Mouse (Mus musculus): Measurements from ENCODE around the gene Fcgr1.

DNA sequence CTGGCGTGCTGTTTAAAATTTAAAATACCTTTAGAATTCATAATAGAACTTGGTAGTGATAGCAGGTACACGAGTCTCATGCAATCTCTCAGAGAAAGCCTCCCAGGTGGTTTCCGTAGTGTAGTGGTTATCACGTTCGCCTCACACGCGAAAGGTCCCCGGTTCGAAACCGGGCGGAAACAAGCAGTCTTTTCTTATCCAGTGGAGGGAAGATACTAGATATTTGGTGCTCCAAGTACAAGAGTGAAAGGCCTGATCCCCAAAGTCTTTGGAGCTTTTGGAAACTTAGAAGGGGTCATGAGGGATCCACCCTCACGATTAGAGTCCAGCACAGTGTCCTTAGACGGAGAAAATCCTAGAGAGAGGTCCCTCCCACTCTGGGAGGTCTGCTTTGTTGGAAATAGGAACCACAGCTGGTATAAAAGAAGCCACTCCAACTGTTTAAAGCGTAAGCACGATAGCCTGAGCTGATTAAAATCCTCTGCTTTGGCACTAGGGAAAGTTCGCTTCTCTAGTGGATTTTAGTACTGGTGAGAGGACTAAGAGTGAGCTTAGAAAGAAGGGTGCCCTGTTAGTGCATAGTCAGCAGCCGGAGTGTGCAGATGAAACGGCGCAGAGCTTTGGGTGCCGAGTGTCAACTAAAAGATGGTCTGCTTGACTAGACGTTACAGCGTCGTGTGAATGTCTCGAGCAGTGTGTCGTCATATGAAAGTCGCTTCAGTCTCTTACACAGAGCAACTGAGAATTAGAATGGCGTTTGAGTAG is 39.0 kb upstream of the Fcgr1 start:
- TF ChIP-seq CTCF (IDR thresholded peaks at IDR 0.05; ENCODE audit: control insufficient read depth, insufficient read depth, insufficient read length) (no peak), MYOD1 (IDR thresholded peaks at IDR 0.05; ENCODE audit: control insufficient read depth, insufficient read length, low read depth) (no peak), CEBPB (IDR thresholded peaks at IDR 0.05; ENCODE audit: low read depth) (no peak), MAX (IDR thresholded peaks at IDR 0.05) (no peak), MYOG (IDR thresholded peaks at IDR 0.05; ENCODE audit: control insufficient read depth, extremely low read depth, insufficient read length) (no peak), USF1 (IDR thresholded peaks at IDR 0.05; ENCODE audit: low read depth) (no peak)

Data from C2C12 (cell line).